Mouse (Mus musculus) small intestine, adult 2 months (tissue): ENCODE measurements at regions not wholly inside any gene's neighbourhood (a gene's known extent, or its start where the extent isn't known, plus 50 kb on each side); places are given as distances from the start of the nearest gene placed in this dataset.

Experiments
- CTCF ChIP-seq: fragments of 200-500 bp; IDR thresholded peaks from 2 replicates; pipeline ENCODE4 v1.5.1; 2012; ENCODE audit warnings: low read depth, mild to moderate bottlenecking, control low read depth, inconsistent platforms, low read length, moderate library complexity, mixed read lengths; ENCODE audit not compliant: insufficient replicate concordance, insufficient read length; ENCODE audit errors: extremely low read depth
- POLR2A ChIP-seq: fragments of 200-500 bp; IDR thresholded peaks from 2 replicates; pipeline ENCODE4 v1.6.1; 2012; ENCODE audit warnings: low read depth, mild to moderate bottlenecking, control low read depth, inconsistent platforms, low read length, moderate library complexity

GRCm38 (mm10) chr14:54064541-54065402 lies 189.1 kb downstream of the Dad1 start:
- peak; percentile 73; the same call in 1 of the 2 replicates for TF ChIP-seq CTCF
- no peak for TF ChIP-seq POLR2A
